Mouse (Mus musculus): ENCODE data around the gene Mfsd4b5. TPM values are rescaled to one million over a fixed set of nuclear protein-coding genes. Genes with fewer than 3 reads are reported as not detected.
A peak's percentile ranks its signal among the peaks of the same experiment; 100 is the strongest.

The Mfsd4b5 gene
- polyA plus RNA-seq (2015; fragmentation: Nextera tagmentation; extraction: Ambion mirVana) = 0.05 TPM in 2 replicates

- H3K4me1 ChIP-seq (ENCODE audit: control insufficient read depth, insufficient read depth, low read length) = no peaks in the 10 kb centered on the region
- no peaks in the 10 kb centered on the region for H3K9me3 ChIP-seq (replicated peaks; ENCODE audit: control insufficient read depth, low read length)
- no peak within 1 kb of the TSS for H3K27ac ChIP-seq (ENCODE audit: low read length)
- H3K36me3 ChIP-seq (ENCODE audit: control insufficient read depth, insufficient read depth) = no peaks in the 10 kb centered on the region
- no peak within 1 kb of the TSS for H3K9ac ChIP-seq (ENCODE audit: low read length)
- no peak within 1 kb of the TSS for H3K4me2 ChIP-seq (ENCODE audit: low read depth, low read length)
- 83% methylated on average over 12 of the region's 12 CpGs for WGBS
- H3K4me3 ChIP-seq (ENCODE audit: low read length) = no peak within 1 kb of the TSS
- H3K27me3 ChIP-seq (ENCODE audit: control insufficient read depth, insufficient read depth, low read length) = no peaks in the 10 kb centered on the region
- ATAC-seq (replicated peaks; ENCODE audit: extremely low read depth, insufficient read depth, low FRiP score) = no peak
These were observed at the start of gene Mfsd4b5 for GRCm38 (mm10) chr10:39986466-39986865. Mfsd4b5 (minus strand) TSS chr10:39986646.

GRCm38 (mm10) chr10:40034956-40035355, 48.5 kb upstream of the Mfsd4b5 start:
- H3K9ac ChIP-seq (ENCODE audit: low read length) = no peak overlapping the region
- H3K4me2 ChIP-seq (ENCODE audit: low read depth, low read length) = no peak overlapping the region
- H3K36me3 ChIP-seq (ENCODE audit: control insufficient read depth, insufficient read depth) = peaks cover 4% of the 10 kb centered on the region; the same call in 1 of the 2 replicates
- 94% methylated on average over 6 of the region's 6 CpGs for WGBS
- no peaks in the 10 kb centered on the region for H3K27me3 ChIP-seq (ENCODE audit: control insufficient read depth, insufficient read depth, low read length)
- no peaks in the 10 kb centered on the region for H3K4me1 ChIP-seq (ENCODE audit: control insufficient read depth, insufficient read depth, low read length)
- H3K9me3 ChIP-seq (replicated peaks; ENCODE audit: control insufficient read depth, low read length) = no peaks in the 10 kb centered on the region
- H3K27ac ChIP-seq (ENCODE audit: low read length) = no peak overlapping the region
- ATAC-seq (replicated peaks; ENCODE audit: extremely low read depth, insufficient read depth, low FRiP score) = no peak
- no peak overlapping the region for H3K4me3 ChIP-seq (ENCODE audit: low read length)

- Histone ChIP-seq H3K36me3 (ENCODE audit: control insufficient read depth, insufficient read depth) (no peaks in the 10 kb centered on the region), H3K4me1 (ENCODE audit: control insufficient read depth, insufficient read depth, low read length) (no peaks in the 10 kb centered on the region), H3K9me3 (replicated peaks; ENCODE audit: control insufficient read depth, low read length) (no peaks in the 10 kb centered on the region), H3K27me3 (ENCODE audit: control insufficient read depth, insufficient read depth, low read length) (no peaks in the 10 kb centered on the region), H3K4me2 (ENCODE audit: low read depth, low read length) (no peak overlapping the region), H3K9ac (ENCODE audit: low read length) (no peak overlapping the region), H3K4me3 (ENCODE audit: low read length) (no peak overlapping the region), H3K27ac (ENCODE audit: low read length) (no peak overlapping the region)
- 71% methylated on average over 2 of the region's 2 CpGs for WGBS
- no peak for ATAC-seq (replicated peaks; ENCODE audit: extremely low read depth, insufficient read depth, low FRiP score)
These were observed 46.5 kb upstream of the Mfsd4b5 start for GRCm38 (mm10) chr10:40032897-40033296.

GRCm38 (mm10) chr10:40030716-40031115, 44.3 kb upstream of the Mfsd4b5 start:
- Histone ChIP-seq H3K9ac (ENCODE audit: low read length) (no peak overlapping the region), H3K4me2 (ENCODE audit: low read depth, low read length) (no peak overlapping the region), H3K36me3 (ENCODE audit: control insufficient read depth, insufficient read depth) (no peaks in the 10 kb centered on the region), H3K27ac (ENCODE audit: low read length) (no peak overlapping the region), H3K4me3 (ENCODE audit: low read length) (no peak overlapping the region), H3K9me3 (replicated peaks; ENCODE audit: control insufficient read depth, low read length) (peaks cover 5% of the 10 kb centered on the region; the same call in 1 of the 2 replicates), H3K4me1 (ENCODE audit: control insufficient read depth, insufficient read depth, low read length) (no peaks in the 10 kb centered on the region), H3K27me3 (ENCODE audit: control insufficient read depth, insufficient read depth, low read length) (no peaks in the 10 kb centered on the region)
- no peak for ATAC-seq (replicated peaks; ENCODE audit: extremely low read depth, insufficient read depth, low FRiP score)
- 91% methylated on average over 6 of the region's 6 CpGs for WGBS

- Histone ChIP-seq H3K9ac (ENCODE audit: low read length) (no peak overlapping the region), H3K4me1 (ENCODE audit: control insufficient read depth, insufficient read depth, low read length) (peaks cover 3% of the 10 kb centered on the region), H3K4me3 (ENCODE audit: low read length) (no peak overlapping the region), H3K27me3 (ENCODE audit: control insufficient read depth, insufficient read depth, low read length) (no peaks in the 10 kb centered on the region), H3K27ac (ENCODE audit: low read length) (no peak overlapping the region), H3K4me2 (ENCODE audit: low read depth, low read length) (no peak overlapping the region), H3K36me3 (ENCODE audit: control insufficient read depth, insufficient read depth) (no peaks in the 10 kb centered on the region), H3K9me3 (replicated peaks; ENCODE audit: control insufficient read depth, low read length) (peaks cover 5% of the 10 kb centered on the region; the same call in 1 of the 2 replicates)
- WGBS = 77% methylated on average over 2 of the region's 2 CpGs
- no peak for ATAC-seq (replicated peaks; ENCODE audit: extremely low read depth, insufficient read depth, low FRiP score)
These were observed 43.2 kb upstream of the Mfsd4b5 start for GRCm38 (mm10) chr10:40029610-40030009.

GRCm38 (mm10) chr10:40028091-40028490, 41.6 kb upstream of the Mfsd4b5 start:
- Histone ChIP-seq H3K4me1 (ENCODE audit: control insufficient read depth, insufficient read depth, low read length) (peaks cover 8% of the 10 kb centered on the region), H3K9ac (ENCODE audit: low read length) (no peak overlapping the region), H3K36me3 (ENCODE audit: control insufficient read depth, insufficient read depth) (no peaks in the 10 kb centered on the region), H3K9me3 (replicated peaks; ENCODE audit: control insufficient read depth, low read length) (peaks cover 5% of the 10 kb centered on the region; the same call in 1 of the 2 replicates), H3K27ac (ENCODE audit: low read length) (no peak overlapping the region), H3K4me2 (ENCODE audit: low read depth, low read length) (no peak overlapping the region), H3K27me3 (ENCODE audit: control insufficient read depth, insufficient read depth, low read length) (peaks cover 3% of the 10 kb centered on the region; the same call in 1 of the 2 replicates), H3K4me3 (ENCODE audit: low read length) (no peak overlapping the region)
- 70% methylated on average over 8 of the region's 8 CpGs for WGBS
- ATAC-seq (replicated peaks; ENCODE audit: extremely low read depth, insufficient read depth, low FRiP score) = no peak

- WGBS = 92% methylated on average over 5 of the region's 5 CpGs
- Histone ChIP-seq H3K4me1 (ENCODE audit: control insufficient read depth, insufficient read depth, low read length) (peaks cover 8% of the 10 kb centered on the region), H3K9me3 (replicated peaks; ENCODE audit: control insufficient read depth, low read length) (peaks cover 5% of the 10 kb centered on the region; the same call in 1 of the 2 replicates), H3K4me2 (ENCODE audit: low read depth, low read length) (no peak overlapping the region), H3K9ac (ENCODE audit: low read length) (no peak overlapping the region), H3K27ac (ENCODE audit: low read length) (no peak overlapping the region), H3K27me3 (ENCODE audit: control insufficient read depth, insufficient read depth, low read length) (peaks cover 3% of the 10 kb centered on the region; the same call in 1 of the 2 replicates), H3K4me3 (ENCODE audit: low read length) (no peak overlapping the region), H3K36me3 (ENCODE audit: control insufficient read depth, insufficient read depth) (no peaks in the 10 kb centered on the region)
- ATAC-seq (replicated peaks; ENCODE audit: extremely low read depth, insufficient read depth, low FRiP score) = no peak
These were observed 40.1 kb upstream of the Mfsd4b5 start for GRCm38 (mm10) chr10:40026546-40026945.

GRCm38 (mm10) chr10:40025560-40025959, 39.1 kb upstream of the Mfsd4b5 start:
- H3K36me3 ChIP-seq (ENCODE audit: control insufficient read depth, insufficient read depth) = no peaks in the 10 kb centered on the region
- peak overlapping the region; percentile 36; the same call in 1 of the 2 replicates for H3K9ac ChIP-seq (ENCODE audit: low read length)
- 0 out of 2 replicates have a peak overlapping the region, but pooled peaks have one; percentile 29 for H3K27ac ChIP-seq (ENCODE audit: low read length)
- peaks cover 3% of the 10 kb centered on the region; the same call in 1 of the 2 replicates for H3K27me3 ChIP-seq (ENCODE audit: control insufficient read depth, insufficient read depth, low read length)
- H3K9me3 ChIP-seq (replicated peaks; ENCODE audit: control insufficient read depth, low read length) = peaks cover 5% of the 10 kb centered on the region; the same call in 1 of the 2 replicates
- peaks cover 9% of the 10 kb centered on the region for H3K4me1 ChIP-seq (ENCODE audit: control insufficient read depth, insufficient read depth, low read length)
- H3K4me2 ChIP-seq (ENCODE audit: low read depth, low read length) = peak overlapping the region; percentile 97
- H3K4me3 ChIP-seq (ENCODE audit: low read length) = peak overlapping the region; percentile 80
- WGBS = 68% methylated on average over 8 of the region's 8 CpGs
- no peak for ATAC-seq (replicated peaks; ENCODE audit: extremely low read depth, insufficient read depth, low FRiP score)

- Histone ChIP-seq H3K4me2 (ENCODE audit: low read depth, low read length) (peak within 1 kb of the TSS; percentile 97), H3K4me1 (ENCODE audit: control insufficient read depth, insufficient read depth, low read length) (peaks cover 16% of the 10 kb centered on the region), H3K4me3 (ENCODE audit: low read length) (peak within 1 kb of the TSS; percentile 80), H3K27me3 (ENCODE audit: control insufficient read depth, insufficient read depth, low read length) (peaks cover 3% of the 10 kb centered on the region; the same call in 1 of the 2 replicates), H3K9me3 (replicated peaks; ENCODE audit: control insufficient read depth, low read length) (peaks cover 5% of the 10 kb centered on the region; the same call in 1 of the 2 replicates), H3K9ac (ENCODE audit: low read length) (peak within 1 kb of the TSS; percentile 86), H3K27ac (ENCODE audit: low read length) (peak within 1 kb of the TSS; percentile 92), H3K36me3 (ENCODE audit: control insufficient read depth, insufficient read depth) (no peaks in the 10 kb centered on the region)
- WGBS = 1% methylated on average over 46 of the region's 46 CpGs
- ATAC-seq (replicated peaks; ENCODE audit: extremely low read depth, insufficient read depth, low FRiP score) = peak; percentile 91
These were observed 38.3 kb upstream of the Mfsd4b5 start, which contains the start of gene Mfsd4b1 for GRCm38 (mm10) chr10:40024554-40025428. Mfsd4b1 (minus strand) TSS chr10:40025268.

Measured in heart, embryonic 16.5 days (tissue).